Mouse (Mus musculus): Measurements from ENCODE around the gene Nphp1. TPM values are rescaled to one million over a fixed set of nuclear protein-coding genes. Genes with fewer than 3 reads are reported as not detected.

The Nphp1 gene
- total and polyA plus RNA-seq, 3 experiments = 4.6 to 9.7 (median 8.2) TPM

DNA sequence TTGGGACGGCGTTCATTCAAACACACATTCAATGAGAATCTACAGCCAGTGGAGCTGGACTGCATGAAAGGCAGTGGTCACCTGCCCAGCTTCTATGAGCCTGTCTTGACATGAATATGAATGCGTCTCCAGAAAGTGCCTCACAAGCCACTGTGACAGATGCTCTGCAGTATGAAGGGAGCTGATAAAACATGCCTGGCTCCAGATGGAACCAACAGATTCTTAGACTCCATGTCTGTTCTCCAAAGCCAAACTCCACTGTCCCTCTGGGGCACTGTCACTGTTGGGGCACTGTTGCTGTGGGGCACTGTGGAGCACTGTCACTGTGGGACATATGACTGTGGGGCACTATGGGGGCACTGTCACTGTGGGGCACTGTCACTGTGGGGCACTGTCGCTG, 34.6 kb downstream of the Nphp1 start:
- TF ChIP-seq PAX5 (IDR thresholded peaks at IDR 0.05; ENCODE audit: low read length) = no peak
- no peak for TF ChIP-seq BHLHE40 (IDR thresholded peaks at IDR 0.05; ENCODE audit: low read depth, low read length)
- no peak for TF ChIP-seq E2F4 (IDR thresholded peaks at IDR 0.05; ENCODE audit: insufficient replicate concordance, low read depth, low read length)
- TF ChIP-seq SMC3 (IDR thresholded peaks at IDR 0.05; ENCODE audit: low read depth, low read length) = no peak
- no peak for TF ChIP-seq TCF12 (IDR thresholded peaks at IDR 0.05; ENCODE audit: low read depth, low read length)
- no peak overlapping the region for H3K27ac ChIP-seq (ENCODE audit: insufficient read depth, low read depth)
- H3K9ac ChIP-seq (ENCODE audit: insufficient read depth, low read depth) = no peak overlapping the region
- no peak overlapping the region for H3K4me2 ChIP-seq (ENCODE audit: insufficient read depth, low read depth, poor library complexity, severe bottlenecking)
- no peaks in the 10 kb centered on the region for H3K79me2 ChIP-seq (replicated peaks; ENCODE audit: control insufficient read depth, extremely low read depth, insufficient read depth, poor library complexity, severe bottlenecking)
- dilution Hi-C loops (cut with MboI; ENCODE audit: extremely low pct_ligation_motif_present, extremely low pct_unique_long_range_greater_than_20kb, low sequenced_read_pairs) = no loop called here
- no peaks in the 10 kb centered on the region for H3K27me3 ChIP-seq (replicated peaks)
- H3K36me3 ChIP-seq (replicated peaks in 1 of 2; ENCODE audit: control insufficient read depth in 1 of 2, insufficient read depth in 1 of 2, low read length in 1 of 2) = peaks cover 0 to 2% of the 10 kb centered on the region in 2 experiments
- in situ Hi-C loops (cut with MboI; ENCODE audit: low pct_ligation_motif_present, low pct_unique_long_range_greater_than_20kb, low sequenced_read_pairs) = no loop called here
- H3K4me1 ChIP-seq (ENCODE audit: control insufficient read depth in 1 of 2, insufficient read depth in 2 of 2) = peaks cover 2 to 24% of the 10 kb centered on the region in 2 experiments; a peak in 3 of 4 replicates
- H3K4me3 ChIP-seq (replicated peaks in 1 of 3; ENCODE audit: low read depth in 2 of 3, low read length in 2 of 3, poor library complexity in 1 of 3) = no peak overlapping the region
- H3K9me3 ChIP-seq (replicated peaks; ENCODE audit: low read length) = no peaks in the 10 kb centered on the region
- no peak for DNase-seq (ENCODE audit: extremely low read depth)

DNA sequence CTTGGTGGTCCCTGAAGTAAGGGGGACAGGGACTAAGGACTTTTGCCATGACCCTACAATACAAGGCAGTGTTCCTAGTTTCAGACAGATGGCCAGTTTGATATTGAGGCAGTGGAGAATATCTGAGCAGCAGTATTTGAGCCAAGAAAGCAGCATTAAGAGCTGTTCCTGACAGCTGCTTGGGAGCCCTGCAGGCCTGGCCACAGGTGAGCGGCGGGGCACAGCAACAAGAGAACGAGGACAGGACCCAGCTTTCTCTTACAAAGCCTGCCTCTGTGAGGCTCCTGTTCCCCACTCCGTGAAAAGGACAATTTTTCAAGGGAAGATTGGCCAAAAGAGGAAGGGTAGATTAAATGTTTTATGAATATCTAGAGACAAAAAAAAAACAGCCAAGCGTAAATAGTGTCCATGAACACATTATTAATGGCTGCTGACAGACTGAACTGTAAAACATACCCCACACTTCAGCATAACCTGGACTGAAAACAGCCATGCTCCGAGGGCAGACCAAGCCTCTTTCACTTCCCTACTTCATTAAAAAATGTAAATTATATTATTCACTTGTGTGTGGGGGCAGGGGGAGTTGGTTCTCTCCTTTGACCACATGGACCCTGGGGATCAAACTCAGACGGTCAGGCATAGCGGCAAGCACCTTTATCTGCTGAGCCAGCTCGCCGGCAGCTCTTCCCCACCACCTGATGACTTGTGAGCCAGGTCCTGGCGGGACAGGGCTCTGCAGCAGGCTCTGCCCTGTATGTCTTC, 36.7 kb downstream of the Nphp1 start:
- Histone ChIP-seq H3K27ac (ENCODE audit: insufficient read depth, low read depth) (no peak overlapping the region), H3K4me1 (ENCODE audit: control insufficient read depth in 1 of 2, insufficient read depth in 2 of 2) (peaks cover 2 to 18% of the 10 kb centered on the region in 2 experiments; a peak in 3 of 4 replicates), H3K4me3 (replicated peaks in 1 of 3; ENCODE audit: low read depth in 2 of 3, low read length in 2 of 3, poor library complexity in 1 of 3) (no peak overlapping the region), H3K79me2 (replicated peaks; ENCODE audit: control insufficient read depth, extremely low read depth, insufficient read depth, poor library complexity, severe bottlenecking) (no peaks in the 10 kb centered on the region), H3K9ac (ENCODE audit: insufficient read depth, low read depth) (no peak overlapping the region), H3K9me3 (replicated peaks; ENCODE audit: low read length) (no peaks in the 10 kb centered on the region), H3K27me3 (replicated peaks) (no peaks in the 10 kb centered on the region), H3K4me2 (ENCODE audit: insufficient read depth, low read depth, poor library complexity, severe bottlenecking) (peak overlapping the region; percentile 1; the same call in 1 of the 2 replicates), H3K36me3 (replicated peaks in 1 of 2; ENCODE audit: control insufficient read depth in 1 of 2, insufficient read depth in 1 of 2, low read length in 1 of 2) (peaks cover 0 to 2% of the 10 kb centered on the region in 2 experiments)
- dilution Hi-C loops (cut with MboI; ENCODE audit: extremely low pct_ligation_motif_present, extremely low pct_unique_long_range_greater_than_20kb, low sequenced_read_pairs) = no loop called here
- TF ChIP-seq ZC3H11A (IDR thresholded peaks at IDR 0.05; ENCODE audit: low read depth, low read length) (no peak), TCF12 (IDR thresholded peaks at IDR 0.05; ENCODE audit: low read depth, low read length) (no peak), UBTF (IDR thresholded peaks at IDR 0.05; ENCODE audit: low read depth, low read length) (no peak), JUND (conservative IDR thresholded peaks at IDR 0.05; ENCODE audit: low read depth, low read length) (no peak), EP300 (IDR thresholded peaks at IDR 0.05; ENCODE audit: low read length) (0 out of 2 replicates have a peak, but pooled peaks have one; percentile 34)
- in situ Hi-C loops (cut with MboI; ENCODE audit: low pct_ligation_motif_present, low pct_unique_long_range_greater_than_20kb, low sequenced_read_pairs) = no loop called here
- peak; percentile 26 for DNase-seq (ENCODE audit: extremely low read depth)

DNA sequence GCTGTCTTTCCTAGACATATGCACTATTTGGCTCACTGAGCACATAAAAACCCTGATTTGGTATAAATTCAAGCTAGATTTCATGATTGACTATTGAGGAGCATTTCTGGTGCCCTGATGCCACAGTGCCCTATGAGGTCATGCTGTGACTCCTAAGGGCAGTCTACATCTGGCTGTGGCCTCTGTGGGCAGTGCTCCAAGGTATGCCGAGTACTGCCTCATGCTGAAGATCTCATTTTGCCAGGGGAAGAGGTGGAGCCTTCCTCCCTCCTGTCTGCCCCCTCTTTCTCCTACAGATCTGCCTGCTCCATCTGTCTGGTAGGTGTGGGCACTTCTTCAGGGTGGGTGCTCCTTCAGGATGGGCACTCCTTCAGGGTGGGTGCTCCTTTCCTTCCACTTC, 39.3 kb downstream of the Nphp1 start:
- Histone ChIP-seq H3K9ac (ENCODE audit: insufficient read depth, low read depth) (no peak overlapping the region), H3K27ac (ENCODE audit: insufficient read depth, low read depth) (no peak overlapping the region), H3K9me3 (replicated peaks; ENCODE audit: low read length) (no peaks in the 10 kb centered on the region), H3K4me3 (replicated peaks in 1 of 3; ENCODE audit: low read depth in 2 of 3, low read length in 2 of 3, poor library complexity in 1 of 3) (no peak overlapping the region), H3K4me1 (ENCODE audit: control insufficient read depth in 1 of 2, insufficient read depth in 2 of 2) (peaks cover 2 to 18% of the 10 kb centered on the region in 2 experiments; a peak in 3 of 4 replicates), H3K36me3 (replicated peaks in 1 of 2; ENCODE audit: control insufficient read depth in 1 of 2, insufficient read depth in 1 of 2, low read length in 1 of 2) (peaks cover 0 to 2% of the 10 kb centered on the region in 2 experiments), H3K27me3 (replicated peaks) (no peaks in the 10 kb centered on the region), H3K4me2 (ENCODE audit: insufficient read depth, low read depth, poor library complexity, severe bottlenecking) (no peak overlapping the region), H3K79me2 (replicated peaks; ENCODE audit: control insufficient read depth, extremely low read depth, insufficient read depth, poor library complexity, severe bottlenecking) (no peaks in the 10 kb centered on the region)
- dilution Hi-C loops (cut with MboI; ENCODE audit: extremely low pct_ligation_motif_present, extremely low pct_unique_long_range_greater_than_20kb, low sequenced_read_pairs) = no loop called here
- DNase-seq (ENCODE audit: extremely low read depth) = no peak
- in situ Hi-C loops (cut with MboI; ENCODE audit: low pct_ligation_motif_present, low pct_unique_long_range_greater_than_20kb, low sequenced_read_pairs) = no loop called here
- TF ChIP-seq JUN (IDR thresholded peaks at IDR 0.05; ENCODE audit: insufficient read depth, low read depth, low read length) (no peak), HCFC1 (IDR thresholded peaks at IDR 0.05; ENCODE audit: low read depth, low read length) (no peak), JUND (conservative IDR thresholded peaks at IDR 0.05; ENCODE audit: low read depth, low read length) (no peak), E2F4 (IDR thresholded peaks at IDR 0.05; ENCODE audit: insufficient replicate concordance, low read depth, low read length) (no peak)
